Mouse (Mus musculus): ENCODE measurements around the gene Hcar1. TPM values are rescaled to one million over a fixed set of nuclear protein-coding genes. Genes with fewer than 3 reads are reported as not detected.
A peak's percentile ranks its signal among the peaks of the same experiment; 100 is the strongest.

The Hcar1 gene
- total RNA-seq, 2 experiments from 2014 or later: 8.1 to 17.5 TPM

DNA sequence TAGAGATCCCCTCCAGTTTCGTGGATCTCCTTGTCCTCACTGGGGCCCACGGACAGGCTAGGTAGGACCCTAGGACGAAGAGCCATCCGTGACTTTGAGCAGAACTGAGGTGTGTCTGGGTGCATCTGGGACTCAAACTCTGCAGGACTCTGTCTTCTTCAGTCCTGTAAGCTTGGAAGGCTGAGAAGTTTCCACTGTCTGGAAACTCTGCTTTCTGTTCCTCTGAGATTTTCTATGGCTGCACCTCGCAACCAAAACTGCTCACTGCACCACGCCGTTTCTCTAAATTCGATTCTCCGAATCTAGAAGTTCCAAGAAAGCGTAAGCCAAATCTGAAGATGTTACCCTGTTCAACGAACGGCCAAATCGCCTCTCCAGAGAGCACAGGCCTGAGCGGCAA, 15.9 kb downstream of the Hcar1 start:
- DNase-seq: no peak

DNA sequence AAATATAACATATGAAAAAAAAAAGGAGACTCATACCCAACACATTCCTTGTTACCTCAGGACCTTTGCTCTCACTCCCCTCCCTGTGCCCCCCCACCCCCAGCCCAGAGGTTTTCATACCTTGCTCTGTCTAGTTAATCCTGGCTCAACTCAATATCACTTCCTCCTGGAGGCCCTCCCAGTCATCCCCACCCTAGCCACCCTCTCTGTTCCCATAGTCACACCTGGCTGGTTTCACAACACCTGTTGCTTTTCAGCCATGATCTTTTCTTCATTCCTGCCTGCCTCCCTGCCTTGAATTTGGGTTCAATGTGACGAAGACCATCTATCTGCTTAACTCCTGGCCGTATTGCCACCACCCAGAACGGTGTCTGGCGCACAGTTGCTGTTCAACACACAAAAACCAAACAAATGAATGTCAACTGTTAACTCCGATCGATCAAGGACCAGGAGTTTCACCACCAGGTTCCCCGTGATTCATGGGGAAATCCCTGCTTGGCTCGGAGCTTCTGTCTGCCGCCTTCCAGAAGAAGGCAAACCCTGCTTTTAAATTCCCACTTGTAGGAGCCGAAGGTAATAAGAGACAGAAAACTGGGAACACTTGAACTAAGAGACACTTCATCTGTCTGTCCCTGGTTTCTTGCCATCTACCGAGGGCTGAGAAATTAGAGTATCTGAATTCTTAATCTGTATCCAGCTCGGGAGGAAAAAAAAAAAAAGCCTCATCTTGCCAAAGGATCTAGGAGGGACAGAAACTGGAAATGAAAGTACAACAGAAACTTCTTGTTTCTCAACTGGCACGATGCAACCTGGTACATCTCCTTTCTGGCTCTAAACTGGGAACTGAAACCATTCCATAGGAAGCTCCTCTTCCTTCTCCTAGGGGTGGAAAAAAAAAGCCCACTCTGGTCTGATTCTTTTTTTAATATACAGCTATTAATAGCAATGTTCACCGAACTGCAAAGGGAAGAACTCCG, 17.2 kb downstream of the Hcar1 start:
- DNase-seq: no peak

DNA sequence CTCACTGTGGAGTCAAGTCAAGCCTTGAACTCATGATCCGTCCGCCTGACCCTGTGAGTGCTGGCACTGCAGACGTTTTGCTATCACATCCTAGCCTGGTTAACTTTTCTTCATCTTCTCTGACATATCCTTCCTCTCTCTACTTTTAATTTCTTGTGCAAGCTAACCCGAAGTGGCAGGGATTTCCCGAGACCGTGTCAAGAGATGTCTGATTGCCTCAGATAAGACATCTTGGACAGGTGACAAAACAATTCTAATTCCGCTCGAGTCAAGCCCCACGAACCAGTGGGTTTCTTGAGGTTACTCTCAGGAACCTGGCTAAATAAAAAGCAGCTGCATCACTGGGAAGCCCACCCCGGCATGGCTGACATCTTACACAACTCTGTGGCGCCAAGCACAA, 21.0 kb downstream of the Hcar1 start:
- no peak for DNase-seq

DNA sequence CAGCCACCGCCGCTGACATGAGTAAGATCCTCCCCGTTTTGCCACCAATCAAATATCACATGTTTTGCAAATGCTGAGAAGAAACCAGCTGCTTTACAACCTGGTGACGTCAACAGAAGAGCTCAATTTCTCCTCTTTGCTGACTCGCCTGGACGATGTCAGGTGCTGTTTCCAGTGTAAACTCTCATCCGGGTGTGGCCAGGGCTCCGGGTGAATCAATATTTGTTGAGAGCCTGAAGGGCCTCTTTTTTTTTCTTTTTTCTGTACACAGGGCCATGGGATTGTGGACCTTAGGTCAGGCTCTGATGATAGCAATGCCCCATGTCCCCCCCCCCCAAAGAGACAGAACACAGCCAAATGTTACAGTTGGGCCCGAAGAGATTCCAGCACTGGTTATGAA, 25.3 kb downstream of the Hcar1 start:
- no peak for DNase-seq

GRCm38 (mm10) chr5:123853877-123854504, 25.8 kb downstream of the Hcar1 start:
- no peak for DNase-seq

GRCm38 (mm10) chr5:123851398-123851797, 28.4 kb downstream of the Hcar1 start:
- no peak for DNase-seq

GRCm38 (mm10) chr5:123844316-123844715, 35.5 kb downstream of the Hcar1 start:
- DNase-seq: no peak

DNA sequence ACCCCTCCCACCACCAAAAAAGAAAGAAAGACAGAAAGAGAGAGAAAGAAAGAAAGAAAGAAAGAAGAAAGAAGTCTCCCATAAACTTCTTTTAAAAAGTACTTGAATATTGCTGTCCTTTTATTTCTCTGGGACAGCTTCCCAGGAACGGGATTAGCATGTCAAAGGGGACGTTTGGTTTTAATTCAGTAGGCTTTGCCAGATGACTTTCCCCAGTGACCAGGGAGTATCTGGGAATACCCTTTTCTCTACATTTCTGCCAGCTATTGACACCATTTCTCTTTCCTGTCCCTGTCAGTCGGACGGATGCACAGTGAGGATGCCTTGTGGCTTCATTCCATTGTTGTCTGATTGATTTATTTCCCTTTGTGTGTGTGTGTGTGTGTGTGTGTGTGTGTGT, 36.0 kb downstream of the Hcar1 start:
- DNase-seq: peak; percentile 32

GRCm38 (mm10) chr5:123842935-123843282, 36.9 kb downstream of the Hcar1 start:
- no peak for DNase-seq

GRCm38 (mm10) chr5:123842221-123842934, 37.4 kb downstream of the Hcar1 start:
- DNase-seq: no peak

GRCm38 (mm10) chr5:123837371-123837770, 42.4 kb downstream of the Hcar1 start:
- no peak for DNase-seq

DNA sequence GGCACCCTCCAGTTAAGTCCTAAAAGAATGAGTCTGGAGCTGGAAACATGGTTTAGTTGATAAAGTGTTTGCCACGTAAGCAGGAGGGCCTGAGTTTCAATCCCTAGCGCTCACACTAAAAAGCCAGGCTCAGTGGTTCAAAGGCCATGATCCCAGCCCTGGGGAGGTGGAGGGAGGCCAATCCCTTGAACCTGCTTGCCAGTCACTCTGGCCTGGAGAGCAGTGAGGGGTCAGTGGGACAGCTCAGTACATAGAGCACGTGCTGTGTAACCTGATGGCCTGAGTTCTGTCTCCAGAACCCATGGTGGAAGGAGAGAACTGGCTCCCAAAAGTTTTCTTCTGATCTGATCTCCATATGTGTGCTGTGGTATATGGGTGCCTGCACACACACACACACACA, 45.0 kb downstream of the Hcar1 start:
- peak; percentile 60 for DNase-seq

DNA sequence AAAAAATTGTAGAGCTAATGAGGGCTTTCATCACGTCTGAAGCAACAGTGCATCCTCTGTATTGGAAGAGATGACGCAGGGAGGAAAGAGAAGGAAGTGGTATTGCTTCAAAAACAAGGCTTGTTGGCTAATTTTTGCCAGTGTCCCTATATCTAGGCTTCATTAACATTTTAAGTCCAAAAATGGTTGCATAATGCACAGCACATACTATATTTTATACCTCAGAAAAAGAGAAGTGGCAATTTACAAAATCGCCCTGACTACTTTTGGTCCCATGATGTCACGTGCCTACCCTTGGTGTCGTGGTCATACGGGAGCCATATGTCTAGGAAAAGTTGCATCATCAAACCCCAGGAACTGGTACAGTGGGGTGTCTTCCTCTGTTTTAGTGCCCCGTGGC, 47.5 kb downstream of the Hcar1 start:
- no peak for DNase-seq

DNA sequence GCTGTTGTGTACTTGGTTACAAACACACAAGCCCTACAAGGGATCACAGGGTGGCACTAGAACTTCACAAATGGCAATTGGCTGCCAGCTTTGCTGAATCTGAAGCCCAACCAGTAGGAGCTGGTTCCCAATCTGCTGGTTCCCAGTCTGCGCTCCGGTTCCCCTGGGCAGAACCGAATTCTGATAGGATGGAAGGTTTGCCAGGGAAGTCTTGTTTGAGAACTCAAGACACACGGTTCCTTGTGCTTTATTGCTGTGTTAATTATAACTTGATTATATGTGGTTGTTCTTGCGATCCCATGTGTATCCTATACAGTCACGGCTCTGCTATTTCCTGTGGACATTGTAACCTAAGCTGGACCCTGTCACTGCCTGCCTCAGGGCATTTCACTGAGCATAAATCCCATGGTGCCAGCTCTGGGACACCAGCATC, 52.1 kb downstream of the Hcar1 start:
- peak; percentile 51 for DNase-seq

Other genes starting within 250 kb of the Hcar1 start
- 10 to 100 TPM; 45.8 to 60.2 TPM for gene Clip1, start 195.4 kb downstream of the Hcar1 start, total RNA-seq (2021)
- 10 to 100 TPM; 39.7 to 54.2 TPM for gene Zcchc8, start 158.9 kb downstream of the Hcar1 start, total RNA-seq (2021)
- gene Rsrc2, start 130.6 kb downstream of the Hcar1 start, total RNA-seq (2021): 10 to 100 TPM; 63.7 to 76.4 TPM
- gene Kntc1, start 130.3 kb downstream of the Hcar1 start, total RNA-seq (2021): 10 to 100 TPM in 1 of 2 experiments, 1 to 10 TPM in 1; 8.0 to 12.9 TPM
- 1 to 10 TPM; 1.4 to 2.3 TPM for gene Hcar2, start 14.5 kb downstream of the Hcar1 start, total RNA-seq (2021)
- 10 to 100 TPM; 68.0 to 74.5 TPM for gene Denr, start 27.2 kb upstream of the Hcar1 start, total RNA-seq (2021)
- not detected for gene Gm43518, start 47.4 kb upstream of the Hcar1 start, total RNA-seq (2021)
- gene Ccdc62, start 50.7 kb upstream of the Hcar1 start, total RNA-seq (2021): 1 to 10 TPM; 3.2 to 7.6 TPM
- 10 to 100 TPM; 18.2 to 22.5 TPM for gene Hip1r, start 93.6 kb upstream of the Hcar1 start, total RNA-seq (2021)
- gene Vps37b, start 152.2 kb upstream of the Hcar1 start, total RNA-seq (2021): 10 to 100 TPM; 41.1 to 58.1 TPM
- gene Abcb9, start 215.8 kb upstream of the Hcar1 start, total RNA-seq (2021): 10 to 100 TPM in 1 of 2 experiments, 1 to 10 TPM in 1; 9.9 to 13.4 TPM
- gene Ogfod2, start 232.3 kb upstream of the Hcar1 start, total RNA-seq (2021): 10 to 100 TPM; 31.1 to 36.6 TPM
- gene Arl6ip4, start 236.1 kb upstream of the Hcar1 start, total RNA-seq (2021): 10 to 100 TPM; 56.0 to 58.1 TPM

Measured in adrenal gland, postnatal 10 days (tissue).